Mouse (Mus musculus): ENCODE results near the gene Mgmt. TPM values are rescaled to one million over a fixed set of nuclear protein-coding genes. Genes with fewer than 3 reads are reported as not detected.

The Mgmt gene
- polyA plus RNA-seq, 1 experiment from 2014 or later = 4.9 TPM

DNA sequence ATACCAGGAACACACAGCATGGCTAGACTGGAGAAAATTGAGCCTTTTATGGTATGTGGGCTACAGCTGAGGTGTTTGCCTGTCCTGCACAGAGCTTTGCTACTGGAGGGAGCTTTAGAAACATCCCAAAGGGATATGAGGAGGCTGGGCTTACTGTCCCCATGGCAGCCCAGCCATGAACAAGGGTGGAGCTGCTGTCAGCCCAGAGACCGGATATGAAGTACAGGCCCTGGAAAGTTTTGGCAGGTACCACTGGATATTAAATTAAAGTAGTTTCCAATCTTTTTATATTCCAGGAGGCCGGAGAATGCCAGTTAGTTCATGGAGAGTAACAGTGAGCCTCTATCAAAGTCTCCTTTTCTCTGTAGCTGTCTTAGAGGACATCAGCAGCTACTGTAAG, 116.0 kb downstream of the Mgmt start:
- H3K27ac ChIP-seq (replicated peaks) = no peak overlapping the region
- H3K4me1 ChIP-seq = peaks cover 5% of the 10 kb centered on the region; the same call in 1 of the 2 replicates
- H3K27me3 ChIP-seq (ENCODE audit: low read depth, poor library complexity, severe bottlenecking) = 0 out of 2 replicates have a peak, but pooled peaks cover 5% of the 10 kb centered on the region
- H3K9me3 ChIP-seq (replicated peaks) = no peaks in the 10 kb centered on the region
- 99% methylated on average over 2 of the region's 2 CpGs for WGBS
- no peaks in the 10 kb centered on the region for H3K36me3 ChIP-seq
- DNase-seq (ENCODE audit: low spot score) = no peak
- no peak overlapping the region for H3K4me3 ChIP-seq

GRCm38 (mm10) chr7:137012687-137013086, 118.3 kb downstream of the Mgmt start:
- 74% methylated on average over 8 of the region's 8 CpGs for WGBS
- no peaks in the 10 kb centered on the region for H3K9me3 ChIP-seq (replicated peaks)
- H3K4me1 ChIP-seq = 0 out of 2 replicates have a peak, but pooled peaks cover 5% of the 10 kb centered on the region
- no peak overlapping the region for H3K27ac ChIP-seq (replicated peaks)
- DNase-seq (ENCODE audit: low spot score) = no peak
- H3K36me3 ChIP-seq = no peaks in the 10 kb centered on the region
- 0 out of 2 replicates have a peak, but pooled peaks cover 5% of the 10 kb centered on the region for H3K27me3 ChIP-seq (ENCODE audit: low read depth, poor library complexity, severe bottlenecking)
- no peak overlapping the region for H3K4me3 ChIP-seq

GRCm38 (mm10) chr7:137013433-137013832, 119.0 kb downstream of the Mgmt start:
- H3K4me1 ChIP-seq = 0 out of 2 replicates have a peak, but pooled peaks cover 3% of the 10 kb centered on the region
- WGBS = 73% methylated on average over 3 of the region's 3 CpGs
- no peaks in the 10 kb centered on the region for H3K36me3 ChIP-seq
- H3K27ac ChIP-seq (replicated peaks) = no peak overlapping the region
- H3K9me3 ChIP-seq (replicated peaks) = no peaks in the 10 kb centered on the region
- no peak for DNase-seq (ENCODE audit: low spot score)
- H3K4me3 ChIP-seq = no peak overlapping the region
- 0 out of 2 replicates have a peak, but pooled peaks cover 5% of the 10 kb centered on the region for H3K27me3 ChIP-seq (ENCODE audit: low read depth, poor library complexity, severe bottlenecking)

DNA sequence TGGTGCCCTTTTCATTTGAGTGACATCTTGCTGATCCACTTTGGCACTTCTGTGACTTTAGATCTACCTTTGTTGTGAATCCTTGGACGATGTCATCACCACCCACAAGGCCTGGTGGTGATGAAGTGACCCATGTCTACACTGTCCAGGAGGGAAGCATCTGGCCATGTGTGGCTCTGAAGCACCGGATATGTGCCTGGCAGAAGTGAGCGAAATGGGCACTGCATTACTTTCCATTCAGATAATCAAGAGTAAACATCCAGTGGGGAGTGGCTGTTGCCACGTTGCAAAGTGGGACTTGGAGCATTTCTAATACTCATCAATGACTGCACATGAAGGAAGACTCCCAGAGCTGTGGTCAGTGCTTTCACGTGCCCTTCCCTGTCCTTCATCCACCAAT, 124.2 kb downstream of the Mgmt start:
- Histone ChIP-seq H3K4me3 (no peak overlapping the region), H3K36me3 (no peaks in the 10 kb centered on the region), H3K27me3 (ENCODE audit: low read depth, poor library complexity, severe bottlenecking) (no peaks in the 10 kb centered on the region), H3K4me1 (peaks cover 5% of the 10 kb centered on the region; the same call in 1 of the 2 replicates), H3K9me3 (replicated peaks) (no peaks in the 10 kb centered on the region), H3K27ac (replicated peaks) (no peak overlapping the region)
- 93% methylated on average over 5 of the region's 5 CpGs for WGBS
- DNase-seq (ENCODE audit: low spot score) = no peak

DNA sequence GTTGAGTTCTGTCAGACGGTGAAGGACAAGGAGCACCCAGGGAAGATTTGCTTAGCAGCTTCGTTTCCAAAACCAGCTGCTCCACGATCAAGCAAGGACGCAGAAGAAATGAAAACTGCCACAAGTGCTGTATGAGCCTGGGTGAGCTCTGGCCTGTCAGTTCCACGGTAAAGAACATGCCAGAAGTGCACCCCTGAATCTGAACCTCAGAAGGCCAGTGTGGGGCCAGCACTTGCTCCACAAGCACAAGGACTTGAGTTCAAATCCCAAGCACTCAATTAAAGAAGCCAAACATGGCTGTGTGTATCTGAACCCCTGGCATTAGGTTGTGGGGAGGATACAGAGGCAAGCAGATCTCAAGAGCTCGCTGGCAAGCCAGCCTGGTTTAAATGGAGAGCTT, 125.8 kb downstream of the Mgmt start:
- no peaks in the 10 kb centered on the region for H3K27me3 ChIP-seq (ENCODE audit: low read depth, poor library complexity, severe bottlenecking)
- H3K27ac ChIP-seq (replicated peaks) = no peak overlapping the region
- no peak for DNase-seq (ENCODE audit: low spot score)
- WGBS = 87% methylated on average over 6 of the region's 6 CpGs
- H3K4me1 ChIP-seq = peaks cover 5% of the 10 kb centered on the region; the same call in 1 of the 2 replicates
- no peaks in the 10 kb centered on the region for H3K9me3 ChIP-seq (replicated peaks)
- H3K4me3 ChIP-seq = no peak overlapping the region
- no peaks in the 10 kb centered on the region for H3K36me3 ChIP-seq

GRCm38 (mm10) chr7:137030789-137031188, 136.4 kb downstream of the Mgmt start:
- H3K27ac ChIP-seq (replicated peaks) = no peak overlapping the region
- H3K27me3 ChIP-seq (ENCODE audit: low read depth, poor library complexity, severe bottlenecking) = no peaks in the 10 kb centered on the region
- H3K36me3 ChIP-seq = no peaks in the 10 kb centered on the region
- no peaks in the 10 kb centered on the region for H3K9me3 ChIP-seq (replicated peaks)
- no peak overlapping the region for H3K4me3 ChIP-seq
- no peak for DNase-seq (ENCODE audit: low spot score)
- H3K4me1 ChIP-seq = 0 out of 2 replicates have a peak, but pooled peaks cover 3% of the 10 kb centered on the region
- WGBS = 91% methylated on average over 4 of the region's 4 CpGs

GRCm38 (mm10) chr7:137033177-137033576, 138.8 kb downstream of the Mgmt start:
- WGBS = 95% methylated on average over 12 of the region's 12 CpGs
- Histone ChIP-seq H3K36me3 (no peaks in the 10 kb centered on the region), H3K27me3 (ENCODE audit: low read depth, poor library complexity, severe bottlenecking) (no peaks in the 10 kb centered on the region), H3K4me1 (peaks cover 5% of the 10 kb centered on the region), H3K27ac (replicated peaks) (no peak overlapping the region), H3K9me3 (replicated peaks) (no peaks in the 10 kb centered on the region), H3K4me3 (no peak overlapping the region)
- no peak for DNase-seq (ENCODE audit: low spot score)

DNA sequence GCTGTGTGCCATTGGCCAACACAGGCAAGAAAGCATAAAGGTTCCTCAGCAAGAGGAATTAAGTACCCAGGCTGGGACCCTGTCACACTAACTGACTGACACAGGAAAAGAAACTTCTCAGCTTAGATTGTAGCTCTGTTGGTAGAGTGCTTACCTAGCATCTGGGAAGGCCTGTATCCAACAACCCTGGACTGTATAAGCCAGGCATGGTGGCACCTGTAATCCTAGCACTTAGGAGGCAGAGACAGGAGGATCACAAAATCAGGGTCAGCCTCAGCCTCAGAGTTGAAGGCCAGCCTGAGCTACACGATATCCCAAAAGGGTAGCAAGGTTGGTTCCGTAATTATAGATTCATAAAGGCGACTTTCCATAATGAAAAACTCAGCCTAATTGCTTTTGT, 140.6 kb downstream of the Mgmt start:
- Histone ChIP-seq H3K4me3 (no peak overlapping the region), H3K9me3 (replicated peaks) (no peaks in the 10 kb centered on the region), H3K27me3 (ENCODE audit: low read depth, poor library complexity, severe bottlenecking) (no peaks in the 10 kb centered on the region; the same call in 1 of the 2 replicates), H3K4me1 (peaks cover 10% of the 10 kb centered on the region), H3K27ac (replicated peaks) (no peak overlapping the region), H3K36me3 (no peaks in the 10 kb centered on the region)
- no peak for DNase-seq (ENCODE audit: low spot score)
- WGBS = 93% methylated on average over 3 of the region's 3 CpGs

DNA sequence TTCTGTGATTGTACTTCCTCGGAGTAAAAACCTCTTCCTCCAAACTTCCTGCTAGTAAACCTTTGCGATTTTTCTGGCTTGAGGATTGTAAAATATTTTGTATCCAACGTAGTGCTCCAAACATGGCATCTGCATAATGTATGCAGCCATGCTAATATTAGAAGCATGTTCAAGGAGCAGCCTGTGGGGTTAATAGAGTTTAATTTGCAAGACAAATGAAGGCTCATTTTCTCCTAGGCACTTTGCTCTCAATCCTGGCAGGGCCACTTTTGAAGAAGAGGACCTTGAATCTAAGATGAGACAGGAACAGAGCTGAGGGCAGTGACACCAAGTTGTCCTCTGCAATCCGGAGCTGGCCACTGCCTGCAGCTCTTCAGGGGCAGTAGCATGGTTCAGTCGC, 141.5 kb downstream of the Mgmt start:
- no peak for DNase-seq (ENCODE audit: low spot score)
- 74% methylated on average over 5 of the region's 5 CpGs for WGBS
- Histone ChIP-seq H3K27me3 (ENCODE audit: low read depth, poor library complexity, severe bottlenecking) (no peaks in the 10 kb centered on the region; the same call in 1 of the 2 replicates), H3K36me3 (no peaks in the 10 kb centered on the region), H3K4me1 (peaks cover 17% of the 10 kb centered on the region), H3K4me3 (no peak overlapping the region), H3K27ac (replicated peaks) (no peak overlapping the region), H3K9me3 (replicated peaks) (no peaks in the 10 kb centered on the region)

DNA sequence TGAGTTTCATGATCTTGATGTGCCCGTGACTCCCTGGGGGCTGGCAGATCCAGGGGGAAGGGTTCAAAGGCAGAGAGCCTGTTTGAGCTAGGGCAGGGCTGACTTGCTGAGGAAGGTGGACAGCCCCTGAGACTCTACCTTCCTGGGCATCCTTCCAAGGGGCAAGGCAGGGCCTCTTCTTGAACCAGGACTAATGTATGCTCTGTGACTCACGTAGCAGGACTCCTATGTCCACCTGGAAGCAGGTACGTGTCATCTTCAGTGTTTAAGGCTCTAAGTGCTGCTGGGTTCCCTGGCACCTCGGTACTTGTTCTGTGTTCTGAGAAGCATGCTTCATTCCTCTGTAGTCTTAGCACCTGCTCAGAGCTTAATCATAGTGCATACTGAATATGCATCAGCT, 143.1 kb downstream of the Mgmt start:
- no peaks in the 10 kb centered on the region for H3K9me3 ChIP-seq (replicated peaks)
- DNase-seq (ENCODE audit: low spot score) = no peak
- no peaks in the 10 kb centered on the region for H3K36me3 ChIP-seq
- 89% methylated on average over 4 of the region's 4 CpGs for WGBS
- peaks cover 21% of the 10 kb centered on the region for H3K4me1 ChIP-seq
- H3K27ac ChIP-seq (replicated peaks) = no peak overlapping the region; the same call in 1 of the 2 replicates
- no peak overlapping the region for H3K4me3 ChIP-seq
- no peaks in the 10 kb centered on the region; the same call in 1 of the 2 replicates for H3K27me3 ChIP-seq (ENCODE audit: low read depth, poor library complexity, severe bottlenecking)

GRCm38 (mm10) chr7:137037872-137038271, 143.5 kb downstream of the Mgmt start:
- DNase-seq (ENCODE audit: low spot score) = no peak

GRCm38 (mm10) chr7:137038311-137038945, 144.0 kb downstream of the Mgmt start:
- Histone ChIP-seq H3K27ac (replicated peaks) (0 out of 2 replicates have a peak overlapping the region, but pooled peaks have one; percentile 13), H3K9me3 (replicated peaks) (no peaks in the 10 kb centered on the region), H3K4me3 (no peak overlapping the region), H3K36me3 (no peaks in the 10 kb centered on the region), H3K4me1 (peaks cover 21% of the 10 kb centered on the region), H3K27me3 (ENCODE audit: low read depth, poor library complexity, severe bottlenecking) (no peaks in the 10 kb centered on the region; the same call in 1 of the 2 replicates)
- no peak for DNase-seq (ENCODE audit: low spot score)
- WGBS = 77% methylated on average over 10 of the region's 10 CpGs

More at GRCm38 (mm10) chr7:137037872-137038271, 143.5 kb downstream of the Mgmt start:
- H3K27me3 ChIP-seq (ENCODE audit: low read depth, poor library complexity, severe bottlenecking) = no peaks in the 10 kb centered on the region; the same call in 1 of the 2 replicates
- no peaks in the 10 kb centered on the region for H3K36me3 ChIP-seq
- peaks cover 21% of the 10 kb centered on the region for H3K4me1 ChIP-seq
- no peak overlapping the region for H3K4me3 ChIP-seq
- H3K9me3 ChIP-seq (replicated peaks) = no peaks in the 10 kb centered on the region
- H3K27ac ChIP-seq (replicated peaks) = no peak overlapping the region
- 79% methylated on average over 5 of the region's 5 CpGs for WGBS

DNA sequence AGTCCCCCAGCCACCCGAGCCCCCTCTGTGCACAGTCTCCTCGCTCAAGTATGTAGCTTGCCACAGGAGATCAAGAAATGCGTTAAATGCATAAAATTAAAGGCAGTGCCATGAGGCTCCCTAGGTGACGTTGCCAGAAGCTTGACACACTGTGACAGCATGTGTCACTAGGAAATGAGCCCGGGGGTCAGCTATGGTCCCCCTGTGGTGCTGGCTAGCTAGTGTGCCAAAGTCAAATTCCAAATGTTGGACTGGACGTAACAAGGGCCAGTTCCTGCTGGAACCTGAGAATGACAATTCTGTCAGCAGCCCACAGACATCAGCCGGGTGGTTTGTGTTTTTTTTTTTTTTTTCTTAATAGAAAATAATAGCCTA, 144.5 kb downstream of the Mgmt start:
- no peaks in the 10 kb centered on the region; the same call in 1 of the 2 replicates for H3K27me3 ChIP-seq (ENCODE audit: low read depth, poor library complexity, severe bottlenecking)
- H3K9me3 ChIP-seq (replicated peaks) = no peaks in the 10 kb centered on the region
- H3K4me1 ChIP-seq = peaks cover 21% of the 10 kb centered on the region
- DNase-seq (ENCODE audit: low spot score) = no peak
- no peaks in the 10 kb centered on the region for H3K36me3 ChIP-seq
- WGBS = 77% methylated on average over 7 of the region's 7 CpGs
- H3K4me3 ChIP-seq = no peak overlapping the region
- 0 out of 2 replicates have a peak overlapping the region, but pooled peaks have one; percentile 13 for H3K27ac ChIP-seq (replicated peaks)
